ENCODE assay signal across 26 mouse cellular contexts in the genomic region with DNA sequence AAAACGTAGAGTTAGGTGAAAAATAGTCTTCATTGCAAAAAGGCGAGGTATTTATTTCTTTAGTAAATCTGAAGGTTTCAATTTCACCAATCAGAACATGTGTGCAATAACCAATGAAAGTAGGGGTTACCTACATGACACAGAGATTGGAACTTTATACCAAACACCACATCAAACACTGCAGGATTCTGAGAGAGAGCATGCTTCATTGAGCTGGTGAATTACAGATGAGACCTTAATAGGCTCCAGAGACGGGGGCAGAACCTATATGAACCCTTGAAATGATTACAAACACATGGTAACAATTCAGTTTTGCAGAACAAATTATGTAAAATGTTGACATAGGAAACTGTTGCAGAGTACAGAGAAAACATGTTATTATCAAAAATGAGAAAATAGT.
DNase-seq lines count a peak whose midpoint lies in the region; ATAC-seq and TF ChIP-seq lines count a peak whose summit lies in the region.
"Had no signal": no experiment of that assay in that cellular context is flagged by ENCODE, and none has a peak within 500 bp of the region (broad histone marks: within the 10 kb centered on the region; RNA-seq: fewer than 3 reads in every experiment).

No protein-coding gene starts in this region.

- no peaks in the 10 kb centered on the region for H3K4me1 ChIP-seq in embryonic facial prominence, embryonic 12.5 days
- H3K4me1 ChIP-seq in midbrain, postnatal 0 days (ENCODE audit: insufficient read depth, low read length): no peaks in the 10 kb centered on the region
- H3K4me1 ChIP-seq: embryonic facial prominence, embryonic 15.5 days; heart, embryonic 12.5 days; heart, embryonic 15.5 days; hindbrain, embryonic 12.5 days; hindbrain, embryonic 15.5 days had no signal

- H3K27ac ChIP-seq in embryonic facial prominence, embryonic 12.5 days: no peak overlapping the region
- H3K27ac ChIP-seq in midbrain, postnatal 0 days (ENCODE audit: low read depth, low read length): no peak overlapping the region
- H3K27ac ChIP-seq: embryonic facial prominence, embryonic 15.5 days; heart, embryonic 15.5 days; hindbrain, embryonic 12.5 days; hindbrain, embryonic 15.5 days had no signal

- no peak overlapping the region for H3K9ac ChIP-seq in embryonic facial prominence, embryonic 12.5 days
- no peak overlapping the region for H3K9ac ChIP-seq in midbrain, postnatal 0 days (replicated peaks; ENCODE audit: low read length, poor library complexity, severe bottlenecking)
- H3K9ac ChIP-seq: embryonic facial prominence, embryonic 15.5 days; forebrain, postnatal 0 days; heart, embryonic 12.5 days; heart, embryonic 15.5 days; hindbrain, embryonic 12.5 days; hindbrain, embryonic 15.5 days had no signal

- H3K36me3 ChIP-seq in embryonic facial prominence, embryonic 12.5 days: no peaks in the 10 kb centered on the region
- no peaks in the 10 kb centered on the region for H3K36me3 ChIP-seq in midbrain, postnatal 0 days (ENCODE audit: insufficient read depth, low read length)
- H3K36me3 ChIP-seq: embryonic facial prominence, embryonic 15.5 days; heart, embryonic 12.5 days; heart, embryonic 15.5 days; hindbrain, embryonic 12.5 days; hindbrain, embryonic 15.5 days had no signal

- H3K4me3 ChIP-seq in embryonic facial prominence, embryonic 12.5 days: no peak overlapping the region
- H3K4me3 ChIP-seq in midbrain, postnatal 0 days (ENCODE audit: low read depth, low read length): no peak overlapping the region
- H3K4me3 ChIP-seq: embryonic facial prominence, embryonic 15.5 days; heart, embryonic 12.5 days; heart, embryonic 15.5 days; hindbrain, embryonic 12.5 days; hindbrain, embryonic 15.5 days had no signal

- no peaks in the 10 kb centered on the region for H3K27me3 ChIP-seq in embryonic facial prominence, embryonic 12.5 days
- no peaks in the 10 kb centered on the region for H3K27me3 ChIP-seq in midbrain, postnatal 0 days (ENCODE audit: insufficient read depth, low read length)
- H3K27me3 ChIP-seq: embryonic facial prominence, embryonic 15.5 days; heart, embryonic 12.5 days; heart, embryonic 15.5 days; hindbrain, embryonic 12.5 days; hindbrain, embryonic 15.5 days had no signal

- DNase-seq in embryo, embryonic 10.5 days (ENCODE audit: low spot score): peak; percentile 41
- peak; percentile 39 for DNase-seq in embryo, embryonic 11 days
- peak; percentile 53 for DNase-seq in forelimb bud, embryonic 11.5 days (ENCODE audit: low read depth, low spot score)
- no peak for DNase-seq in midbrain, postnatal 0 days (ENCODE audit: low spot score)
- no peak for DNase-seq in thymus, postnatal 36 days
- DNase-seq in thymus, postnatal 4 days: no peak
- DNase-seq: adrenal gland, adult 2 months; adrenal gland, postnatal 14 days; cerebellum, adult 11 months; cerebellum, adult 2 months; cerebellum, adult 9-11 months; cerebellum, postnatal 25 days; forebrain, postnatal 0 days; gastrocnemius, postnatal 25 days; heart, adult 18-20 months; heart, postnatal 10 days; heart, postnatal 36 days had no signal

- TF ChIP-seq CTCF in midbrain, postnatal 0 days (IDR thresholded peaks at IDR 0.05): no peak

- peak; percentile 64; the same call in 1 of the 2 replicates for ATAC-seq in embryonic facial prominence, embryonic 12.5 days (ENCODE audit: insufficient number of reproducible peaks, insufficient read depth, low FRiP score, low TSS enrichment)
- no peak for ATAC-seq in midbrain, postnatal 0 days (ENCODE audit: low FRiP score)
- ATAC-seq: CD4-positive, CD25-positive, alpha-beta regulatory T cell, adult 4 months; forebrain, embryonic 14.5 days; forebrain, postnatal 0 days; intestine, postnatal 0 days had no signal

- H3K4me2 ChIP-seq in embryonic facial prominence, embryonic 12.5 days (replicated peaks): no peak overlapping the region
- H3K4me2 ChIP-seq in midbrain, postnatal 0 days (ENCODE audit: low read depth, low read length, poor library complexity, severe bottlenecking): no peak overlapping the region
- H3K4me2 ChIP-seq: embryonic facial prominence, embryonic 15.5 days; heart, embryonic 12.5 days; heart, embryonic 15.5 days; hindbrain, embryonic 12.5 days; hindbrain, embryonic 15.5 days had no signal

- WGBS in embryonic facial prominence, embryonic 12.5 days: 26% methylated on average over 3 of the region's 3 CpGs
- 77% methylated on average over 3 of the region's 3 CpGs for WGBS in midbrain, postnatal 0 days

- no peaks in the 10 kb centered on the region for H3K9me3 ChIP-seq in embryonic facial prominence, embryonic 12.5 days
- no peaks in the 10 kb centered on the region for H3K9me3 ChIP-seq in midbrain, postnatal 0 days (ENCODE audit: low read length)
- H3K9me3 ChIP-seq: embryonic facial prominence, embryonic 15.5 days; heart, embryonic 12.5 days; heart, embryonic 15.5 days; hindbrain, embryonic 12.5 days; hindbrain, embryonic 15.5 days had no signal

Comparison
In these comparisons a context has a peak if more than half of its experiments do, and no peak if none do; other contexts are left out.
1. DNase-seq: peak in embryo, embryonic 10.5 days (single experiment), embryo, embryonic 11 days (single experiment) and forelimb bud, embryonic 11.5 days (single experiment); none in midbrain, postnatal 0 days (single experiment), thymus, postnatal 36 days (0 of 2) and thymus, postnatal 4 days (single experiment).